Mouse (Mus musculus) spleen, postnatal 4 days (tissue): ENCODE results near the gene Pik3c2g.

Experiments used
- DNase-seq, 2 experiments: peaks; one replicate each; pipeline ENCODE4 v3.0.0; 2022; ENCODE audit warnings: low spot score in 2 of 2

Pik3c2g gene

DNA sequence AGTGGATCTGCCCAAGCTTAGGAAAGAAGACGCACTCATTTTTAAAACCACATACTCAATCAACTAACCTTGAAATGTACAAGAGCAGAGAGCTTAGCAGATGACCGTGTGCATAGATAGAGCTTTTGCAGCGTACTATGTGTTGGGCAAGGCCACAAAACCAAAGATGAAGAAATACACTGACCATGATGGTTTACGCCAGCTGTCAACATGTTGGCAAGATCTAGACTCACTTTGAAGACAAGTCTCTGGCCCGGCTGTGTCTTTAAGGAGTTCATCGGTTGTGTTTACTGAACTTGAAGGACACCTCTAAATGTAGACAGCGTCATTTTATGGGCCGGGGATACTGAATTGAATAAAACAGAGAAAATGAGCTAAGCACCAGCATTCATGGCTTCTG, 254.3 kb downstream of the Pik3c2g start:
- no peak for DNase-seq

DNA sequence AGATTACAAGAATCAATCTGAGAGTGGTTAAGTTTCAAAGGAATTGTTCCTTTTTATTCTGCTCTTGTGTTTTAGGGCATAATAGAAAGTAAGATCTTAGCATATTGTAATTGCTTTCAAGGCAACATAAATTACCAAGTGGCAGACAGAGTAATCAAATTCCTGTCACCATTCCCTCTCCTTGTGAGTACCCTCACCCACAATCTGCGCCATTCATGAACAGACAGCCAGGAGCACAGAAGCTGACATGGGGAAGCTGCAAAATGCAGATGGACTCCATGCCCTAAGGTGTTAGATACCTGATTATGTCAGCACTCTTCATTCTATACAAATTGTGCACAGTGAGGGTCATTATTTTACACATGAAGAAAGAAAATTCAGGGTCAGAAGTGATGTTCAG, 255.6 kb downstream of the Pik3c2g start:
- no peak for DNase-seq

- DNase-seq: no peak
Measured at GRCm38 (mm10) chr6:139843531-139843930, 256.5 kb downstream of the Pik3c2g start.

GRCm38 (mm10) chr6:139846889-139847544, 260.0 kb downstream of the Pik3c2g start:
- DNase-seq: no peak

DNA sequence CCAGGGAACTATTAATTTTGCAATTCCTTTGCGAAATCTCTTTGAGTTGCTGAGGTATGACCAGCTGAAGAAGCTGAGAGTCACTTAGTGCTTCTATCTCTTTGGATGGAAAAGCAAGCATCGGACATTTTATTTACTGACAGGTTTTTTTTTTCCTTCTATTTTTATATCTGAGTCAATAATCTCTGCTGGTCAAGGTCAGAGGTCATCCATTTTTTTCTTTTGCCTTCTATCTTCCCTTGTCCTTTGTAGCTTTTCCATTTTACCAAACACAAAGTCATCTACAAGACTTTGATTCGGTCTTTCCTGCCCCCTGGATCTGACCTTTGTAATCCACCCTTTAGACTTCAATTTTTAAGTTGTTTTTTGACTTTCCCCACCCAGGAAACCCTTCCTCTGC, 262.9 kb downstream of the Pik3c2g start:
- no peak for DNase-seq

DNA sequence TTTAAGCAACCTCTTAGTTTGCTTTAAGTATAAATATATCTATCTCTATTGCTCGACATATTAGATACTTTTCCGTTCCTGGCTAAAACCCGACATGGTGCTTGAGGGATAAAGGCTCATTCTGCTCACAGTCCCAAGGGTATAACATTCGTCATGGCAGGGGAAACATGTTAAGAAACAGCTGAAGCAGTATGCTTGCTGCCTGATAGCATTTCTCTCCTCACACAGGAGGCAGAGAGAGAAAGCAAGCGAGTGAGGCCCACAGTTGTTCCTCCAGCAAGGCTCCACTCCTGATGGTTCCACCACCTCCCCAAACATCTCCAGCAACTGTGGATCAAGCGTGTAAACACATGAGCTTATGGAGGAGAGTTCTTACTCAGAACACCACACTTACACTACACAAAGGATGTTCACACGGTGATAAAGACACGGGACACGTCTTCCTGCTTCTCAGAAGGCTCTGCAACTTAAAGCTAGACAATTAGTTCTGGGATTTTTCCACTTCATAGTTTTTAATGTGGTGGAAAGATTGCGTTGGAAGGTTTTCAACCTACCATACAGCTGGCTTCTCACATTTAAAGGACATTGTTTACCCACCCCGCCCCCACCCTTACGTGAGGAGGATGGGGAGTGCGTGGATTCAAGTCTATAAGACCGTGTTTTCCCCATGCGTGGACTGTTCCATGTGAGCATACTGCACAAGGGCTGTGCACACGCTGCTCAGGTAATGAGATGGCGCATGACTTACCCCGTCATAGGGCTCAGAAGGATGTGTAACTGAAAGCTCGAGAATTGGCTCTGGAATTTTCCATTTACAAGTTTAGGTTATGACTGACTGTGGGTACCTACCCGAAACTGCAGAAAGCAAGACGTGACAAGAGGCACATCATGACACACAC, 264.9 kb downstream of the Pik3c2g start:
- DNase-seq: no peak

- no peak for DNase-seq
Measured at GRCm38 (mm10) chr6:139852836-139853235, 265.8 kb downstream of the Pik3c2g start.

GRCm38 (mm10) chr6:139860141-139860540, 273.1 kb downstream of the Pik3c2g start:
- DNase-seq: no peak

- DNase-seq: no peak
Measured at GRCm38 (mm10) chr6:139861534-139861933, 274.5 kb downstream of the Pik3c2g start.

GRCm38 (mm10) chr6:139865059-139865673, 278.1 kb downstream of the Pik3c2g start:
- no peak for DNase-seq

- no peak for DNase-seq
Measured at GRCm38 (mm10) chr6:139874418-139875176, 287.6 kb downstream of the Pik3c2g start.

DNA sequence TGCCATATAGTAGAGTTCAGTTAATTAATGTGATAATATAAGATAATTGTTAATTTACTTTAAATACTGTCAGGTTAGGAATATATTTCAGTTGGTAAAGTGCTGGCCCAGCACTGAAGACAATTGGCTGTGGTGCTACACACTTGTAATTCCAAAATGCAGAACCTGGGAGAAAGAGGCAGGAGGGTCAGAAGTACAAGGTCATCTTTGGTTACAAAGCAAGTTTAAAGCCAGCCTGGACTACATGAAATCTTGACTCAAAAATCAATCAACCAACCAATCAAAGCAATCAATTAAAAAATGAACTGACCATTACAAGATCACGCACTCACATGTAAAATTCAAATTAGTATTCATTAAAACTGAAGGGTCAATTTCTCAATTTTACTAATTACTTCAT, 289.7 kb downstream of the Pik3c2g start:
- DNase-seq: no peak

GRCm38 (mm10) chr6:139877476-139878361, 290.7 kb downstream of the Pik3c2g start:
- no peak for DNase-seq

GRCm38 (mm10) chr6:139878362-139878696, 291.3 kb downstream of the Pik3c2g start:
- no peak for DNase-seq

- DNase-seq: no peak
Measured at GRCm38 (mm10) chr6:139882076-139882475, 295.1 kb downstream of the Pik3c2g start.

DNA sequence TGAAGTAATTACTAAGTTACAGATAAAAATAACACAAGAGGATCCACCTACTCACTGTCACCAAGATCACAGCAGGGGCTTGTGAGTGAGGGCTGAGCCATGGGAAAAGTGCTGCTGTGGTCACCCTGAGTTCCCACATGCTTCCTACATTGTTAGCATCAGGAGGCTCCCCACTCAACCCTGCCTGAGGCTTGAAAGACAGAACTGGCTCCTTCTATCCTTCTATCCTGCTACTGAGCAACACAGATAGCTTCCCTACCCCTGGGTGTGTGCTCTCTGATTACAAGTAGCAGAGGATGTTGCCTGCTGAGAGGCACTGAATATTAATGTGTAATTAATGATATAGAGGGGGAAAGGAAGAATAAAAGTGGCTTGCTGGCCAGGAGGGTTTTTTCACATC, 300.2 kb downstream of the Pik3c2g start:
- no peak for DNase-seq

GRCm38 (mm10) chr6:139895637-139896036, 308.6 kb downstream of the Pik3c2g start:
- no peak for DNase-seq

DNA sequence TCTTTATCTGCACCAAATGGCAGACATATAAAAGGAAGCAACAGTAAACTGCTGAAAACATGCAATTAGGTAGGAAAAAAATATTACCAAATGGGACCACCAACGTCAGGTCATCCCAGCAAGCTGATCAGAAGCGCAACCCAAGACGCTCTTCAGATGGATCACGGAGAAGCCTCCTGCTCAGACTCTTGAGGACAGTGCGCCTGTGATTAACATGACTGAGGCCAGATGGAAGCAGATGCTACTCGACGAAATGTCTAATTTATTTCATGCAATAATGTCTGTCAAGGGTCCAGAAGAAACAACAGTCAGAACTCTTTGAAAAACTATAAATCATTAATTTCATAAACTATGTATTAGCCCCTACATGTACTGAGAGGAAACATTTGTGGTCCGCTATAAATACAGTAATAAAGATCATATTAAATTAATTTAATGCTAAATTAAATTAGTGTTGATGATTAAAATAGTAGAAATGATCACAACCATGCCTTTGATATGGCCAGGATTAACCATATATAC, 312.7 kb downstream of the Pik3c2g start:
- no peak for DNase-seq

DNA sequence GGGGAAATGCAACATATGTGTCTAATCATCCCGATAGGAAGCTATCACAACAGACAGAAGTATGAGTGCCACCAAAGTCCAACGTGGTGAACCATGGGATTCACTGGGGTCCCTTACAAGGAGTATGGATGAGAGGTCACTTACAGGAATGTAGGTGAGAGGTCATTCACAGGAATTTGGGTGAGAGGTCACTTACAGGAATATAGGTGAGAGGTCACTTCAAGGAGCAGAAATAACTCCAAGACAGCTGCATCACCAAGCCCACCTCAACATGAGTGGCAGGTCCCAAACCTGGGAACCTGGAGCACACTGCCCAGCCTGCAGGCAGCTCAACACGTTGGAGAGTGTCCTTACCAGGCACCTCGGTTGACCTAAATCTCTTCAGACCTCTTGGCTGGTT, 314.8 kb downstream of the Pik3c2g start:
- DNase-seq: no peak

DNA sequence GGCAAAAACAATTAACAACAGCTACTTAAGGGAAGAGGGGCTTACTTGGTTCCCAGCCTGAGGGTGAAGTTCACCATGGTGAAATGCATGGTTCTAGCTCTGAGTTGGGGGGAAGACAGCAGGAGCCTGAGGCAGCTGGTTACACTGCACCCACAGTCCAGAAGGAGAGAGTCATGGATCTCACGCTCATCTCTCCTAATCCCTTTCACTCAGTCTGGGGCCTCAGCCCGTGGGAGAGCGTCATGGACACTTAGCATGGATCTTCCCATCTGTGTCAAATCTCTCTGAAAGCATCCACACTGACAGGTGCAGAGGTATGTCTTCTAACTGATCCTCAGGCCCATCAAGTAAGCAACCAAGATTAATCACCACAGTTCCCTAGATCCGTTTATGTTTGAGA, 320.1 kb downstream of the Pik3c2g start:
- DNase-seq: no peak
